Mouse (Mus musculus) limb, embryonic 10.5 days (tissue): ENCODE data around the gene Srm. TPM values are rescaled to one million over a fixed set of nuclear protein-coding genes. Genes with fewer than 3 reads are reported as not detected.

Source experiments
- DNase-seq: peaks from one replicate; pipeline ENCODE4 v3.0.0-alpha.2; 2017; ENCODE audit warnings: low spot score
- H3K27ac ChIP-seq: fragments of 300-500 bp; sonication (generic); 2 replicates; pipeline ENCODE4 v1.5.1; 2016; ENCODE audit warnings: mild to moderate bottlenecking
- H3K27me3 ChIP-seq: fragments of 300-500 bp; sonication (generic); 2 replicates; pipeline ENCODE4 v1.6.1; 2016; ENCODE audit warnings: low read depth, mild to moderate bottlenecking; ENCODE audit not compliant: poor library complexity, severe bottlenecking
- H3K36me3 ChIP-seq: fragments of 300-500 bp; sonication (generic); 2 replicates; pipeline ENCODE4 v1.6.1; 2016; ENCODE audit warnings: mild to moderate bottlenecking, moderate library complexity
- H3K4me1 ChIP-seq: fragments of 300-500 bp; sonication (generic); 2 replicates; pipeline ENCODE4 v1.6.1; 2016
- H3K4me3 ChIP-seq: fragments of 300-500 bp; sonication (generic); 2 replicates; pipeline ENCODE4 v1.5.1; 2016; ENCODE audit warnings: mild to moderate bottlenecking, moderate library complexity
- H3K9me3 ChIP-seq: fragments of 300-500 bp; sonication (generic); replicated peaks from 2 replicates; pipeline ENCODE4 v1.6.1; 2016; ENCODE audit warnings: mild to moderate bottlenecking
- WGBS: fragments of 180-500 bp; shearing (Covaris S2); methylation state at CpG from one replicate; pipeline ENCODE4 v1.1.7; 2016; 5-methylcytosine and 5-hydroxymethylcytosine counted together
- polyA plus RNA-seq: library from polyadenylated mRNA; unstranded; fragments of >200 nt; fragmentation: Nextera tagmentation; extraction: Ambion mirVana; gene quantifications from 2 replicates; pipeline ENCODE4 v1.2.1, GENCODE M21; 2016

Srm gene
- polyA plus RNA-seq, 1 experiment from 2014 or later = 249 TPM

DNA sequence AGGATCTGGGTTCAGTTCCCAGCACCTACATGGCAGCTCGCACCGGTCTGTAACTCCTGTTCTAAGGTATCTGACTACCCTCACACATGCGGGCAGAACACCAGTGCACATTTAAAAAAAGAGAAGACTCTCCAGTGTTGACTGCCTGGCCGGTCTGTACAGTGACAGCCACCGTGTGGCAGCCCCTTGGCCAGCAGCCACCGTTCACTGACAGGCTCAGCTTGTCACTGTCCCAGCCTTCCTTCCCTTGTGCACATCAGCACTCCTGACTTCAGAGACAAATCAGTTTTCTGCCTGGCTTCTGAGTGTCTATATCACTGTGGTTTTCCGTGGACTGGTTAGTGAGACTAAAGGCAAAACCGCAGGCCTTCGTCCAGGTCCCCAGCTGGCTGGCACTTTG is 2.5 kb upstream of the Srm start:
- Histone ChIP-seq H3K36me3 (peaks cover 20% of the 10 kb centered on the region), H3K4me3 (no peak overlapping the region), H3K27ac (no peak overlapping the region), H3K9me3 (no peaks in the 10 kb centered on the region), H3K27me3 (no peaks in the 10 kb centered on the region), H3K4me1 (peaks cover 33% of the 10 kb centered on the region)
- no peak for DNase-seq
- 90% methylated on average over 9 of the region's 9 CpGs for WGBS

DNA sequence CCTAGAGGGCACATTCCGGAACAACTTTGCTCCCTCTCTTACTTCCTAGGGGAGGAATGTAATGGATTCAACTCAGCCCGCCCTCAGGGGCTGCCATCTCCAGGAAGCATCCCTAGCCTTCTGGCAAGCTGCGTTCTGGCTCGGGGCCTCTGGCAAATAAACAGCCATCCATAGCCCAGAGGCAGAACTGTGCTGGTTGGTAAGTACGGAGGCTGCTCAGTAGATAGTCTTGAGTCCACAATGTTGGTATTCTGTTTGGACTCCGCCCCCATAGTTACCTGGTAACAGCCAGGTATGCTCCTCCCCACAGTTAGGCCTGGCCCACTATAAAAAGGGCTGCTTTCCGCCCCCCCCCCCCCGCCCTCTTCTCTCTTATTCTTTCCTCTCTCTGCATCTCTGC is 1.7 kb upstream of the Srm start:
- 62% methylated on average over 7 of the region's 8 CpGs for WGBS
- Histone ChIP-seq H3K4me1 (peaks cover 35% of the 10 kb centered on the region), H3K27me3 (no peaks in the 10 kb centered on the region), H3K27ac (no peak overlapping the region), H3K9me3 (no peaks in the 10 kb centered on the region), H3K4me3 (no peak overlapping the region), H3K36me3 (peaks cover 28% of the 10 kb centered on the region)
- no peak for DNase-seq

DNA sequence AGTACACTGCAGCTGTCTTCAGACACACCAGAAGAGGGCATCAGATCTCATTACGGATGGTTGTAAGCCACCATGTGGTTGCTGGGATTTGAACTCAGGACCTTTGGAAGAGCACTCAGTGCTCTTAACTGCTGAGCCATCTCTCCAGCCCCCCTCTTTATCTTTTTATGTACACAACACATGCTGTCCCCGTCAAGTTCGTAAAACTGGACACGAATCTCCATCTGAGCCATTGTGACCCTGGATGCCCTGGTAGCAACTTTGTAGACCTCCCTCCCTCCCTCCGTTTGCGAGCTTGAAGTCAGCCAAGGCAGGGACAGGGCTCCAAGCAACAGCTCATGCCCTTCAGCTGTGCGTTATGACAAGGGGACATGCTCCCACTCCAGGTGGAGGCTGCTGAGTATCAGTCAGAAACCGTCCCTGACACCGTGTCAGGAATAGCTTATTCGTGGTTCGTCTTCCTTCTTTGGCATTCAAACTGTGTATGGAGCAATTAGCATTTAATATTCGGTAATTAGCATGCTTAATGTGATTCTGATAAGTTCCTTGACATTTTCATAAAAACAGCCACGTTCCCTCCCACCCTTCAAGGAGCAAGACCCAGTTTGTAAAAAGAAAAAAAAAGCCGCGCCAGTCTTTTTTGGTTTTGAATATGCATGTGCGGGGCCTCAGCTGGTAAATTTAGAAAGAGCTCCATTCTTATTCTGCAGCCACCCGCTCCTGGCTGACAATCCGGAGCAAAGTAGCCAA is 707 bp upstream of the Srm start:
- peak overlapping the region; percentile 89 for H3K27ac ChIP-seq
- H3K4me3 ChIP-seq = peak overlapping the region; percentile 89
- no peaks in the 10 kb centered on the region for H3K9me3 ChIP-seq
- H3K4me1 ChIP-seq = peaks cover 35% of the 10 kb centered on the region
- H3K36me3 ChIP-seq = peaks cover 39% of the 10 kb centered on the region
- 8% methylated on average over 18 of the region's 18 CpGs for WGBS
- no peaks in the 10 kb centered on the region for H3K27me3 ChIP-seq
- DNase-seq = peak; percentile 49

GRCm38 (mm10) chr4:148591637-148592380 is 506 bp downstream of the Srm start:
- H3K9me3 ChIP-seq = no peaks in the 10 kb centered on the region
- peaks cover 35% of the 10 kb centered on the region for H3K4me1 ChIP-seq
- H3K4me3 ChIP-seq = peak overlapping the region; percentile 89
- no peak for DNase-seq
- under 1% methylated on average over 53 of the region's 53 CpGs for WGBS
- H3K27ac ChIP-seq = peak overlapping the region; percentile 89
- no peaks in the 10 kb centered on the region for H3K27me3 ChIP-seq
- H3K36me3 ChIP-seq = peaks cover 51% of the 10 kb centered on the region

DNA sequence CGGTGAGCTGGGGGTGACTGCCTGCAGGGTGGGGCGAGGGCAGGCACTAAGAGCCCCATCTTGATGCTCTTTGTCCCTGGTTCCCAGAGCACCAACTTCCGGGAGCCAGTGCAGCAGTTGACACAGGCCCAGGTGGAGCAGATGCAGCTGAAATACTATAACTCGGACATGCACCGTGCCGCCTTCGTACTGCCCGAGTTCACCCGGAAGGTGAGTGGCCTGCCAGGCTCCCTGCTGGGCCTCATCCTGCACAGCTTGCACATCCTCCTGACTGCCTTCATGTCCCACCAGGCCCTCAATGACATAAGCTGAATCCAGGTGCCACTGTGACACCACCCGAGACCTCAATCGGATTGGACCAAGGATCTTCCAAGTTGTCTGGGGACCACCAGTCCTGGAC is 2.7 kb downstream of the Srm start:
- Histone ChIP-seq H3K27me3 (no peaks in the 10 kb centered on the region), H3K9me3 (no peaks in the 10 kb centered on the region; the same call in 1 of the 2 replicates), H3K36me3 (peaks cover 73% of the 10 kb centered on the region), H3K4me1 (peaks cover 35% of the 10 kb centered on the region), H3K4me3 (no peak overlapping the region), H3K27ac (no peak overlapping the region)
- WGBS = 95% methylated on average over 11 of the region's 11 CpGs
- no peak for DNase-seq

DNA sequence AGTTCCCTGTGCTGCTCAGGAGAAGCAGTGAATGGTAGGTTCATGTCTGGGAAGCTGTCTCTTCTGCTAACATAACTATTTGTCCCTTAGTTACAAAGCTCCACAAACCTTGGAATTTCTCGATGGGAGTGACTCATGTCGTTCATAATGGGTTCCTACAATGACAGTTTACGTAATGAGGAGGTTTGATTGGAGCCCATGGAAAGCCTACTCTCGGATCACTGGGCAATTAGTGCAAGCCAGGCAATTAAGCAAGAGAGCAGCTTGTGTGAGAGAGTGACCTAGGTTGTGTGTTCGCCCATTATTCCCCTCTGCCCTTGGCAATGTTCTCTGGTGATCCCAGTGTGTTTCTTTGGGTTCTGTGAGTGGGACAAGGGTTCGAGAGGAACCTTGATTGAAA is 4.6 kb downstream of the Srm start:
- H3K9me3 ChIP-seq = no peaks in the 10 kb centered on the region; the same call in 1 of the 2 replicates
- H3K27ac ChIP-seq = no peak overlapping the region
- H3K4me1 ChIP-seq = peaks cover 26% of the 10 kb centered on the region
- no peak for DNase-seq
- peaks cover 86% of the 10 kb centered on the region for H3K36me3 ChIP-seq
- no peak overlapping the region for H3K4me3 ChIP-seq
- no peaks in the 10 kb centered on the region for H3K27me3 ChIP-seq
- WGBS = 92% methylated on average over 6 of the region's 6 CpGs

DNA sequence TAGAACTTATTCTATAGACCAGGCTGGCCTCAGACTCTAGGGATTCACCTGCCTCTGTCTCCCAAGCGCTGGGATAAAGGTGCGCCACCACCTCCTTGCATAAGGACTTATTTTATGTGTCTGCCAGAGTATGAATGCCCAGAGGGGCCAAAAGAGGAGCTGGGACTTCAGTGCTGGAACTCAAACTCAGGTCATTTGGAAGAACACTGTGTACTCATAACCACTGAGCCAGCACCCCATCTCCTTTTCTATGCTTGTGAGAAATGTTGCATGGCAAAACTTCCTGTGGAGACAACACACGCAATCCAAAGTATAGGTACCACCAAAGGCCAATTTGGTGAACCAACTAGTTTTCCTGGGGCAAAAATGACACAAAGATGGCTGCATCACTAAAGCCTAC is 5.4 kb downstream of the Srm start:
- H3K4me3 ChIP-seq = no peak overlapping the region
- H3K9me3 ChIP-seq = no peaks in the 10 kb centered on the region; the same call in 1 of the 2 replicates
- H3K27ac ChIP-seq = no peak overlapping the region
- no peak for DNase-seq
- no peaks in the 10 kb centered on the region for H3K27me3 ChIP-seq
- H3K36me3 ChIP-seq = peaks cover 84% of the 10 kb centered on the region
- 96% methylated on average over 3 of the region's 3 CpGs for WGBS
- peaks cover 21% of the 10 kb centered on the region for H3K4me1 ChIP-seq

DNA sequence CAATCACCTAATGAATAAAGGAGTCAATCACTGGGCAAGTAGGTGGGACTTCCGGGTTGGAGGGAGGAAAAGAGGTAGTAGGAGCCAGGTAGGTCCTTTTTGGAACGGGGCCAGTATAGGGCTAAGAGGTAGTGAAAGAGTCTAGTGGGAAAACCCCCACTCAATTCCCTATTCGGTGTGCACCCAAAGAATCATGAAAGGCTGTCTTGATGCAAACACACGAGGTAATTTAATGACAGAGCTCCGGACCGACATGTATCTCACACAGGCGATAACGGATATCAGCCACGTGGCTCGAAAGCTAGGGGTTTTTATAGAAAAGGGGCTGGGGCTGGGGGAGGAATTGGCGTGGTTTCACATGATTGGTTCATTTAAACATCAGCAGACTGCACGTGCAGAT is 7.5 kb downstream of the Srm start:
- peaks cover 68% of the 10 kb centered on the region for H3K36me3 ChIP-seq
- H3K27ac ChIP-seq = no peak overlapping the region
- WGBS = 95% methylated on average over 12 of the region's 12 CpGs
- no peak for DNase-seq
- no peak overlapping the region for H3K4me3 ChIP-seq
- H3K27me3 ChIP-seq = no peaks in the 10 kb centered on the region
- no peaks in the 10 kb centered on the region; the same call in 1 of the 2 replicates for H3K9me3 ChIP-seq
- 0 out of 2 replicates have a peak, but pooled peaks cover 2% of the 10 kb centered on the region for H3K4me1 ChIP-seq

DNA sequence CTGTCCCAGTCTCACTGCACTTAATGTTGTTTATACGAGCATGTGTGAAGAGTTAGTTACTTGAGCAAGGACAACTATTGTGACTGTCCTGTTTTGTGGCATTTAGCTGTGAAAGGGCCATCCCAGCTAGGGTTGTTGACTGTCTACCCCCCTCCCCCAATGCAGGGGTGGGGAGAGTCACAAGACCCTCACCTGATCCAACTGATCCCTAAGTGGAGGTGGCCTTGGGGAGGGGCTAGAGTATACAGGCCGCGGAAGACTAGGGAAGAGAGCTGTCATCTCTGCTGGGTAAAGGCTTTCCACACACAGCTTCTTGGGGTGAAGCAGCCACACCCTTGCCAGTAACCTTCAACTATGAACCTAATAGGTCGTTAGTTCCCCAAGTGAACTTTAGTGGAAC is 9.0 kb downstream of the Srm start:
- no peak for DNase-seq
- no peaks in the 10 kb centered on the region for H3K27me3 ChIP-seq
- H3K4me3 ChIP-seq = no peak overlapping the region
- 89% methylated on average over 4 of the region's 4 CpGs for WGBS
- no peaks in the 10 kb centered on the region; the same call in 1 of the 2 replicates for H3K4me1 ChIP-seq
- H3K9me3 ChIP-seq = no peaks in the 10 kb centered on the region; the same call in 1 of the 2 replicates
- no peak overlapping the region for H3K27ac ChIP-seq
- peaks cover 53% of the 10 kb centered on the region for H3K36me3 ChIP-seq

DNA sequence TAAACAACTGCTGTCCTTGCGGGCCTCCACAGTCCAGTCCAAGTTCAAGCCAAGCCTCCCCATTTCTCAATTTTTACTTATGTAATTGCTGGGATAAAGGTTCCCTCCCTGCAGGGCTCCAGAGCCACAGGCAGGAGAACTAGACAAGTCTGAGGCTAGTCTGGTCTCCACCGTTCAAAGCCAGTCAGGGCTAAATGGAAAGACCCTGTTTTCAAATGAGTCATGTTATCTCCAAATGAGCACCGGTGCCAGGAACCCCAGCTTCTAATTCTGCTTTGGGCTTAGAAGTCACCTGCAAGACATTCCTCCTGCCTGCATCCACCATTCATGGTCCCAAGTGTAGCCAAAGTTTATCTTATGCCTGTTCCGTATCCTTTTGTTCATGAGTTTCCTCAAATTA is 10.6 kb downstream of the Srm start:
- H3K27ac ChIP-seq = no peak overlapping the region
- WGBS = 86% methylated on average over 4 of the region's 4 CpGs
- no peaks in the 10 kb centered on the region; the same call in 1 of the 2 replicates for H3K9me3 ChIP-seq
- H3K4me1 ChIP-seq = no peaks in the 10 kb centered on the region; the same call in 1 of the 2 replicates
- no peak for DNase-seq
- no peak overlapping the region for H3K4me3 ChIP-seq
- no peaks in the 10 kb centered on the region for H3K27me3 ChIP-seq
- peaks cover 37% of the 10 kb centered on the region for H3K36me3 ChIP-seq

GRCm38 (mm10) chr4:148602357-148603120 is 11.2 kb downstream of the Srm start, which contains the start of gene Masp2:
Gene Masp2 (plus strand): TSS chr4:148602554.
- 95% methylated on average over 14 of the region's 14 CpGs for WGBS
- Histone ChIP-seq H3K9me3 (no peaks in the 10 kb centered on the region; the same call in 1 of the 2 replicates), H3K27me3 (no peaks in the 10 kb centered on the region), H3K4me1 (no peaks in the 10 kb centered on the region; the same call in 1 of the 2 replicates), H3K27ac (no peak within 1 kb of the TSS), H3K4me3 (no peak within 1 kb of the TSS), H3K36me3 (peaks cover 35% of the 10 kb centered on the region)
- no peak for DNase-seq

GRCm38 (mm10) chr4:148603376-148604139 is 12.3 kb downstream of the Srm start:
- H3K4me3 ChIP-seq = no peak overlapping the region
- no peak for DNase-seq
- no peak overlapping the region for H3K27ac ChIP-seq
- H3K36me3 ChIP-seq = peaks cover 31% of the 10 kb centered on the region
- H3K27me3 ChIP-seq = no peaks in the 10 kb centered on the region
- H3K4me1 ChIP-seq = no peaks in the 10 kb centered on the region; the same call in 1 of the 2 replicates
- 69% methylated on average over 10 of the region's 10 CpGs for WGBS
- H3K9me3 ChIP-seq = no peaks in the 10 kb centered on the region; the same call in 1 of the 2 replicates
